Mouse (Mus musculus): Measurements from ENCODE around the gene Sp110.
"Not testable (repeated sequence)": the region's sequence is repeated elsewhere in the genome, so short reads cannot be mapped to it uniquely, and the experiment has no call there.

The Sp110 gene

DNA sequence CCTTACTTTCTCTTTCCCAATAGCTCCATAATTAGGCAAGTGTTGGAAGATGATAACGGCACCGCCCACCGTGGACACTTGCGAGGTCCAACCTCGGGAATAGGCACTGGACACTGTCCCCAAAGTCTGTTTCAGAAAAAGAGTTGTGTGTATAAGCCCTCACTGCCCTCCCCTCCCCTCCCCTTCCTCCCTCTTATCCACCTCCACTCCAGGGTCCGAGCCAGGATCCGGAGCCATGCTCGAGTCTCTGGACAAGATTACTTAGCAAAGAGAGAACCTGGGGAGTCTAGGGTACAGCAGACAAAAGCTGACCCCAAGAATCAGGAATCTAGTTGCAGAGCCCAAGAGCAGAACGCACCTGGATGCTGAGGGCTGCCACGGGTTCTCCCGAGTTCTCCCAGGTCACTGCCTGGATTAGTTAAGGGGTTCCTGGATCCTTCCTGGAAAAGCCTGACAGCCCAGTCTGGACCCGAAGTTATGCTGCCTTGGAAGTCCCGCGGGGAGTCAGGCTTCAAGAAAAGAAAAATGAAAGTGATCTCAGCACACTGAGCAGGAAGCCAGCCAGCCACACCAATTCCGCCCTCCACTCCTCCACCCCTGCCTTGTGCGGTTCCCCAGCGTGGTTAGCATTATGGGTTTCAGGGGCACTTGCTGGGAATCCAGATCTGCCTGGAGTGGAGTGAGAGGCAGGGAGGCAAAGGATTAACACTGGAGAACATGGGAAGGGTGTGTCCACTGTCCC, at the start of gene Sp110:
Sp110 (minus strand) TSS at position 547 of the 742 bp plus-strand sequence.
- in situ Hi-C loops (cut with MboI): not testable (repeated sequence)

DNA sequence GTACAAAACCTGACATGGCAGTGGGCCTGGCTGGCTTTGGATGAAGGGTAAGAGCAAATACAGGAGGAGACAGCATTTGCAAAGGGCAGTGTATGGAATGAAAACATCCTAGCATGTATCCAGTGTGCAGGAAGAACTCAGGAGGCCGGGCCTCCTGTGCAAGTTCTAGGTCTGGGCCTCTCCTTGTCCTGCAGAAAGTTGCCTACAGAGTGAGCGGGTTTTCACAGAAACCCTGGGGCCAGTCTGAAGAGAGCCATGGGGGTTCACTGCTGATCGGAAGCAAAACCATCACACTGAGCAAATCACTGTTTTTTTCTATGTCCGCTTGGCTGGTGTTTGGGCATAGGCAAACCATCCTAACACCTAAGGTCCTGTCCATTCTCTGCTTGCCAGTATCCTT, 39.5 kb upstream of the Sp110 start:
- in situ Hi-C loops (cut with MboI): not testable (repeated sequence)

DNA sequence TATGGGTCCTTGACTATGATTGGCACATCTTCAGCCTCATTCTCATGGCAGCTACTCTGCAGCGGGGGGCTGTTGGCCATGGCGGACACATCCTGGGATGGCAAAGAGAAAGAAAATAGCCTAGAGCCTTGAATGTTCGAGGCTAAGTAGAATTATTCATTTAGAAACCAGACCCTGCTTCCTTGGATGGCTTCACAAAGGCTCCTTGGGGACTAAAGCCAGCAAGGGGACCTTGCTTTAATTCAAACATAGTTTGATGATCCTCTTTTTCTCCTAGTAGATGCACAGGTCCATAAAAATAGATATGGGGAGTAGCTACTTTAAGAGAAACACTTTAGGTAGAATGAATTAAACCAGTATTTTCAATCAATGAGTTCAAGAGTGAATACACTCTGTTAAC, 38.3 kb upstream of the Sp110 start:
- in situ Hi-C loops (cut with MboI): not testable (repeated sequence)

DNA sequence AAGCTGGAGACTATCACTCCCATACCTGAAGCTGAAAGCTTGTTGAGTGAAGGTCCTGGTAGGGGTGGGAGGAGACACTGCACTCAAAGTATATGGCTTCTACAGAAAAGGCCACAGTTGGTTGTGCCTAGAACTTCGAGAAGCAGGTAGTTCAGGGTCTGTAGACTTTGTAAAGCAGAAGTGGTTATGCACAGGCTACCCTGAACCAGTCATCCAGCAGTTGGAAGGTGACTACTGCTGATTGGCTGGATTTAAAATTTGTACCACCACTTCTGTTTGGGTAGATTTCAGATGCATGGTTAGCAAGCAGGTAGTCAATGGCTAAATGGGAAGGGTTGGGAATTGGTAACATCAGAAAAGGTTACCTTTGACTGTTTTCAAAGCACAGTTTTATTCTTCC, 20.1 kb upstream of the Sp110 start:
- in situ Hi-C loops (cut with MboI): not testable (repeated sequence)

DNA sequence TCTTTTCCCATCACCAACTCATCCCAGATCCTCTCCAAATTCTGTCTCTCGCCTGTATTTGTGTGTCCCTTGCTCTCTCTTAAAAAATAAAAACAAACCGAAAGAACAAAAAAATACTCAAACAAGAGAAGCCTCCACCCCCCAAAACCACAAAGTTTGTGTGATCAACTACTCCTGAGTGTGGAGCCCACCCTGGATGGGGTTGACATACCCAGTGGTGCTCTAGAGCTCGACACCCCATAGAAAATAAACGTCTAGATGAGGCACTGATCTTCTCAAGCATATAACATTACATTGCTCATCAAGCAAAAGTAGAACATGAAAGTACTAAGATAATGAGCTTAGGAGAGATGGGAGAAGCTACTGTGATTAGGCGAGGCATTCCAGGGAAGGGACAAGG, 18.5 kb upstream of the Sp110 start:
- in situ Hi-C loops (cut with MboI): not testable (repeated sequence)

DNA sequence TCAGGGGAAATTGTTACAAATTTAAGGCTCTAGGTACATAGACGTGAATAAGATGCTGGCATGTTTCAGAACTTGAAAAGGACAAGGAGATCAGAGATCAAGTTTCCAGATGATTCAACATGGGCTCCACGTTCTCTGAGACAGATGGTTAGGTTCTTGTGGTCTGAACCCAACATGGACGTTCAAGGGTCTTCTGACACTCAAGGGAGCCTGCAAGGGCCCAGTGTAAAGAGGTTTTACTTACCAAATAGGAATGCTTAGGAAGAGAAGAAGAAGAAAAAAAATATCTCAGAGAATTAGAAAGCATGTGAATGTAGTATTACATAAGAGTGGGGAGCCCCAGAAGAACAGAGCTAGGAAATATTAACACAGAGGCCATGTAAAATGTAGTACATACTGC, 17.2 kb upstream of the Sp110 start:
- in situ Hi-C loops (cut with MboI): not testable (repeated sequence)

DNA sequence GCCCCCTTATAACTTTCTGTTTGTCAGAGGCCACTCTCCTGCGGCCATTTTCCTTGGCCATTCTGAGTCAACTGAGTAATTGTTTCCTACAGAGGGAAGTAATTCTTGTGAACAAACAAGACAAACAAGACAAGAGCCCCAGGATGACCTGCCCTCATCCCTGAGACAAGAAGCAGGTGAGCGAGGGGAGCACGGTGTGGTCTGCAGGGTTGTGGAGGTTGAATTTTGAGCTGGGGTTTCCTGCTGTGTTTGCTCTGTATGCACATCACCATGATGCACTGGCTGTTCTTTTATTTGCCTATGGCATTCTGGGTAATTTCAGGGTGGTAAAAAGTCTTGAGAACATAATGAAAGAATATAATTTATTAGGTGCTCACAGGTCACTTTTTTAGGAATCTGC, 16.5 kb upstream of the Sp110 start:
- in situ Hi-C loops (cut with MboI): not testable (repeated sequence)

DNA sequence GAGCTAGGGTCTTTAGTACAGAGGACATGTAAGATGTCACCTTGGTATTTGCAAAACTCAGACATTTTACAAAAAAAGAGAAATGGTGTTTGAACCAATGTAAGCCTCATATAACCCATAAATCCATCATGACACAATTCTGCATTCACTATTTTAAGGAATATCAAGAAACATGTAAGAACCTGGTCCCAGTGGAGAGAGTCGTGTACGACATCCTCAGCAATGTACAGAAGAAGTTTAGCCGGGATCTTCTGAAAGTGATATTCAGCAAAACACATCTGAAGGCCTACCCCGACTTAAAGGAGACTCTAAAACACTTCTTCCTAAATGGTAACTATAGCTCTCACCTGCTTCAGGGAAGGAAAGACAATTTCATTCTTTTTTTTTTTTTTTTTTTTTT, 12.0 kb upstream of the Sp110 start:
- in situ Hi-C loops (cut with MboI): not testable (repeated sequence)

DNA sequence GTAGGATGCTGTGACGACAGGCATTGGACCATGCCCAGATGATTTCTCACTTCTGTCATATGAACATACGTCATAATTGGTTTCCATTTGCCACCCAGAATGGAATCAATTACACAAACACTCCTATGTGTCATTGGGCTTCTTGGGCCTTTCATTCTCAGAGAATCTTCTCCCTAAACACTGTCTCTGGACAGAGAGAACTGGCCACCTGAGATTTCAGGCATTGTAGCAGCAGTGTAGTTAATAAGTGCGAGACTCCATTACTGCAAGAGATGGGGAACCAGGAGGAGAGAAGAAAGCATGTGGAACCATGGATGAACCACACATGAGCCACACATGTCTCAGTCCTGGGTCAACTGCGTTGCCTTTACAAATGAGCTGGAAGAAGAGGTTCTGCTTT, 9.7 kb upstream of the Sp110 start:
- in situ Hi-C loops (cut with MboI): not testable (repeated sequence)

DNA sequence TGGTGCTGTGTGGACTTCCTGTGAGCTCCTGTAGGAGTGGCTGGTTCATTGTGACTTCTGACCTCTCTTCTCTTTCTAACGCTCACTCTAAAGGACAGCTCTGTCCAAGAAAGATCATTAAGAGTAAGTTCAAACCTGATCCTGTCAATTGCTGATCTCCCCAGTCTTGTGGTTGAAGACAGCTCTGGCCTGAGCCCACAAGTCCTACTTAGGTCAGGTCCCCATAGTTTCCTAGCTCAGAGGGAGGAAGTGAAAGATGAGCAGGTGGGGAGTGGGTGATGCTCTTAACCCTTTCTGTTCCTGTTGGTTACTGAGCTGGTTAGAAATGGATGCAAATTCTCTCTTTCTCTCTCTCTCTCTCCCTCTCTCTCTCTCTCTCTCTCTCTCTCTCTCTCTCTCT, 5.7 kb upstream of the Sp110 start:
- in situ Hi-C loops (cut with MboI): not testable (repeated sequence)

DNA sequence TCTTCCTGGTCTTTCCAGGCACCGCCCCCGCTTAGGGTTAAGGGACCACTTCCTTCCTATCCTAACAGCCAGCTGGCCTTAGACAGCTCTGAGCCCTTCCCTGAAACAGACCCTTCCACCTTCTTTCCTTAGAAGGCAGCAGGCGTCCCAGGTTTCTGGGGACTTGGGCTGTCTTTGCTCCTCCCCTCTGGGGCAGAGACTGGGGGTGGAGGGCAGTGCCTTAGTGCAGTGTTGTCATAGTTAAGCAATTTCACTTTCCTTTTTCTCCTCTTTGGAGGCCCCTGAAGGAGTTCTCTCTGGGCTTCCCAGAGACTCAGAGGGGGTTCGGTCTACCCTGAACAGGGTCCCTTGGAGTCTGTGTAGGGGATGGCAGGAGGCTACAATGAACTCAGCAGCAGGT, 2.2 kb upstream of the Sp110 start:
- in situ Hi-C loops (cut with MboI): not testable (repeated sequence)

DNA sequence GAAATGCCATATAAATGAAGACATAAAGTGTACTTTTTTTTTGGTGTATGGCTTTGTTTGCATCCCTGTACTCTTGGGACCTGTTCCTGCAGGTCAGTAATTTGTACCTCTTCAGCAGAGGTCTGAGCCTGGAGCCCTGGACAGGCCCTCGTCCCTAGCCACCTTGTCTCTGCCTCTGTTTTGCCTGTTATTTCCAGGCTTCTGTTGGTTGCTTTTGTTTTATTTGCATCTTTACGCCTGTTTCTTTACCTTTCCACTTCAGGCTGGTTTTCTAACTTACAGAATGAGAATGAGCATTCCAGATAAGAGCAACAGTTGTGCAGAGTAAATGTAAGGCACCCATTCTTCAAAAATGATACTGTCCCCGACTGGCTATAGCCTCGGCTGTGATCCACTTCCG, 1.5 kb upstream of the Sp110 start, which contains the start of gene Sp140:
Sp140 (plus strand) TSS at position 301 of the 400 bp plus-strand sequence.
- in situ Hi-C loops (cut with MboI): not testable (repeated sequence)

DNA sequence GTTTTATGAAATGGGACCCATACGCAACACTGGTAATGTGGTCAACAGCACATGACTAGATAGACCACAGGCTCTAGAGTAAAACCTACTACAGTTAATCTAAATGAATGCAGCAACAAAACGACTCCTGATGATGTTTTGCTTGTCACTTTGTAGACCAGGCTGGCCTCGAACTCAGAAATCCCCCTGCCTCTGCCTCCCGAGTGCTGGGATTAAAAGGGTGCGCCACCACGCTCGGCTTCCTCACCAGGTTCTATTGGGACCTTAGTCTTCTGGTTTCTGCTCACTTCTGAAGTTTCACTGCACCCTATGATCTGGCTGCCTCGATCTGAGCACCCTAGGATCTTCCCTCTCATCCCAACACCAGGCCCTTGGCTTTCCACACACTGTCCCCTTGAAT, 6.1 kb downstream of the Sp110 start:
- in situ Hi-C loops (cut with MboI): not testable (repeated sequence)

DNA sequence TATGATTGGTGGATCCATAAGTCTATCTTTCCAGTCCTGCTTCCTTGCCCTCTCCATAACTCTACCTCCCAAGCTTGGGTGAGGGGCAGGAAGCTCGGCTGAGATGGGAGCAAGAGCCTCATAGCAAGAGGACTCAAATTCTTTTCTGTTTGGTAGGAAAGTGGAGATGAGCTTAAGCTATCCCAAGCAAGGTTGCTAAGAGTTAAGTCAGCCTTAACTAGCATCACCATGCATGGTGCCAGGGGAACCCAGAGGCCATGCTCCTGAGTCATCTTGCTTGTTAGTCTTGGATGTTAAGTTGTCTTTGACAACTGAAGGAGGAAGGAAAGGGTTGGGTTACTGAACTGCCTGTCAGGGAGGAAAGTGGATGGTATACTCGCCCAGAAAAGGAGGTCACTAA, 9.9 kb downstream of the Sp110 start:
- in situ Hi-C loops (cut with MboI): not testable (repeated sequence)

DNA sequence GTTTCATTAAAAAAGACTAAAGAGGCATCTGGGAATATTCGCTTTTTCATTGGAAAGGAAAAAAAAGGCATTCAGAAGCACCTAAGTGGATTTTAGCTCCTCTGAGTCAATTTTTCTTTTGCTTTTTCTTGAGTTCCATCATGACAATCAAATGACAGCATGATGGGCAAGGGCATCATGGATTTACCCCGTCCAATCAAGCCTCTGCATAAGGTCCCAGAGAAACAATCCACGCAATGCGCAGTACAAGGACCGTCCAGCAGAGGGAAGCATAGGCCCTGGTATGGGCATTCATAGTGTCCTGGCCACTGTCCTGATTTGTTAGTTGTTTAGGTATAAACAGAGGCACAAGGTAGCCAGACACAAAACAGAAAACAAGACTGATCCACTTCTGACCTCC, 17.1 kb downstream of the Sp110 start:
- in situ Hi-C loops (cut with MboI): not testable (repeated sequence)

DNA sequence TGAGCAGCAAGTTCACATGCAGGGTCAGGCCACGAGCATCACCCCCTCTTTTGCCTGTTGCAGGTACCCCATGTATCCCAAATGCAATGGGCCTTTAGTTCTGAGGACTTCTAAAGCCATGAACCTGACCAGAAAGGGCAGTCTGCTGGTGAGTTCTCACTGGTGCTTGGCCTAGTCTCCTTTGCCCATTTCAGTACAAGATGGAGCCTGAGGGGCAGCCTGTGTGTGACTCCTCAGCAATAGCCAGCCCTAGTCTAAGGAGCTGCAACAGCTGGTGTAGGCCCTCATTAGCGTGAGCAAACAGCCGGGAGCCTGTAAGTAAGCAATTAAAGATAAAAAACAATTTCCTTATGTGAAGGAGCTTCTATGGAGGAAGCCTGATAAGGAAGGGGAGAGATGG, 18.0 kb downstream of the Sp110 start:
- in situ Hi-C loops (cut with MboI): not testable (repeated sequence)

DNA sequence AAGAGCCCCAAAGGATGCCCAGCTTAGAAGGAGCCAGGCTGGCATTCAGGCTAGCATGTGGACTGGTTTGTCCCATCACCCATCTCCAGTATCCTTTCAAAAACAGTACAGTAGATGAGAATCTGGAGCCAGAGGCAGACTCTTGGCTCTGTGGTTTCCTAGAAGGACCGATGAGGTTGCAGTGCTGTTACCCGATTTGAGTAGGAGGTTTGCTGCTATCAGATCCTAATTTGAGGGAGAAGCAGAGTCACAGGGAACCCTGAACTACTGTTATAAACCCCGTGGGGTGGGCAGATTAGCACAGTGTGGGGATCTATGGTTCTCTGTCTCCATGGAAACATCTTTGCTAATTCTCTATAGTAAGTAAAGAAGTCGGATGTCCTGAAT, 18.5 kb downstream of the Sp110 start:
- in situ Hi-C loops (cut with MboI): not testable (repeated sequence)

DNA sequence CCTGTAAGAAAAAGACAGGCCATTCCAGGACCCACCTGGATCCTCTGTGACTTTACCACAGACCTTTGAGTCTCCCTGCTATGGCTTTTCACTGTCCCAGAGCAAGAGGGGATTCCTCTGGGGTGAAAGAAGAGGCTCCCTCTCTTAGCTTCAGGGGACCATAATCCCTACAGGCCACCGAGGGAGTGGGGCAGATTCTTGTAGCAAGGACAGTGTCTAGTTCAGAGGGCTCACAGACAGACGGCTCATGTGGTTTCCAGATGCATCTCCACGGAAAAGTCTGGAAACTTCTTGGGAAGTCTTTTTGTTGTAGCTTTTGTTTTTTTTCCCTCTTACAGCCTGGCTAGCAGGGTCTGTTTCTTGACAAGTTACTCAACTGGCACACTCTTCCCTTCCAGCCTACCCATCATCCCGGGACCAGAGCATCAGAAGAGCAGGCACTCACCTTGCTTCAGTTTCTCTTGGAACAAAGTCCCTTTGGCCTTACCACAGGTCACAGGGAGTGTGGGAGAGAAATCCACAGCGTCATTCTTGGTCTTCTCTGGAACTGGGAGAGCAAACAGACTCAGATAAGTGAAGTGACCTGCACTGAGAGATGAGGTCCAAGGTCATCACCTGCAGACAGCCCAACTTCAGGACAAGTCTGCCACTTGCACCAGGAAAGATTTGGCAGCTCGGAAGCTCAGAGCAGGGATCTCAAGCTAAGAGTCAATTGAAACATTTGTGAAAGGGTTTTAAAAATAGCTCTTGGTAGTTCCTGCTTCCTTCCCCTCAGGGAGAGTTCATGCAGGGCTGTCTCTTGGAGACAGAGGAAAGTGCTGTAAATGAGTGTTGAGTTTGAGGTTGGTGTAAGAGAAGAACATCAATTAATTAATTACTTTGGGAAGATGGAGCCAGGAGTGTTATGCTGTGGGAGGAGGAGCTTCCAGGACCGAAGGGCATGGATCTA, 19.1 kb downstream of the Sp110 start:
- in situ Hi-C loops (cut with MboI): not testable (repeated sequence)

DNA sequence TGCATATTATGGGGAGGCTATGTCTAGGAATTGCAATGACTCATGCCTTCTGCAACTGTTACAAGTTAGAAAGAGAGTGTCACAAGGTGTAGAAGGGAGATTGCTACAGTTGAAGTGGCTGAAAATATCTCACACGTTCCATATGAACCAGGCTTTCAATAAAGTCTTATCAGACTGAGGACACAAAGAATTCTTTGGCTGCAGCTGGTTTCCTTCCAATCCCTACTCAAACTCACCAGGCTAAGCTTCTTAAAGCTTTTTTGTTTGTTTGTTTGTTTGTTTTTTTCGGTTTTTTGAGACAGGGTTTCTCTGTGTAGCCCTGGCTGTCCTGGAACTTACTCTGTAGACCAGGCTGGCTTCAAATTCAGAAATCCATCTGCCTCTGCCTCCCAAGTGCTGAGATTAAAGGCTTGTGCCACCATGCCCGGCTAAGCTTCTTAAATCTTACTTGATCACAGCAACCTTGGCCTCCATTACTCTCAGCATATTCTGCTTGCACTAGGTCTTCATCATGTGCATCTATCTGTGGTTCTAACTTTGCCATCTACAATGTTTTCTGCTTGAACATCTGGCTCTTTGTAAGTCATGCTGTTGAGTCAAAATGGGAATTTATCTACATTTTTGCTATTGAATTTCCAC, 20.1 kb downstream of the Sp110 start:
- in situ Hi-C loops (cut with MboI): not testable (repeated sequence)

DNA sequence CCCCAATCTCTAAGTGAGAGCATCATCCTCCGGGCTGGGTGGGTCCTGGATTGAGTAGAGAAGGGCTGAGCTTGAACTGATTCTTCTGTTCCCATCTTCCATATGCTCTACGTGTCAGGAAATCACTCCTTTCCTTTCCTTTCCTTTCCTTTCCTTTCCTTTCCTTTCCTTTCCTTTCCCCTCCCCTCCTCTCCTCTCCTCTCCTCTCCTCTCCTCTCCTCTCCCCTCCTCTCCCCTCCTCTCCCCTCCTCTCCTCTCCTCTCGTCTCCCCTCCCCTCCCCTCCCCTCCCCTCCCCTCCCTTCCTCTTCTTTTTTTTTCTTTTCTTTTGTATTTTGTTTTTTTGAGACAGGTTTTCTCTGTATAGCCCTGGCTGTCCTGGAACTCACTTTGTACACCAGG, 23.2 kb downstream of the Sp110 start, which contains the start of gene G530012D18Rik:
G530012D18Rik (plus strand) TSS at position 301 of the 400 bp plus-strand sequence.
- in situ Hi-C loops (cut with MboI): not testable (repeated sequence)

DNA sequence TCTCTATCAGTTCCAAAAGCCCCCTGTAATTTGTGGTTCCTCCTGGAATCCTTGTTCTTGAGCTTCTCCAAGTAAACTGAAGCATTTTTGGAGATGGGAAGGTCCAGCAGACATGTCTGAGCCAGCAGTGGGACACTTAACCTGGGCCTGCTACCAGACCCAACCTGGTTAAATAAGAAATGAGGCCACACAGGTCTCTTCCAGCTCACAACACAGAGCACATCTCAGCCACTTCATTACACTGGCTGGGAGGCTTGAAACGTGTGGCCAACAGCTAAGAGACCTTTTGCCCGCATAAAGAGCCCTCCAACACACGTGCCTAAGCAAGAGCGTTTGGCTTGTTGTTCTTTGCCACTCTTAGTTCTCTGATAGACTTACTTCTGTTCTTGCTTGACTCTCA, 25.1 kb downstream of the Sp110 start:
- in situ Hi-C loops (cut with MboI): not testable (repeated sequence)

DNA sequence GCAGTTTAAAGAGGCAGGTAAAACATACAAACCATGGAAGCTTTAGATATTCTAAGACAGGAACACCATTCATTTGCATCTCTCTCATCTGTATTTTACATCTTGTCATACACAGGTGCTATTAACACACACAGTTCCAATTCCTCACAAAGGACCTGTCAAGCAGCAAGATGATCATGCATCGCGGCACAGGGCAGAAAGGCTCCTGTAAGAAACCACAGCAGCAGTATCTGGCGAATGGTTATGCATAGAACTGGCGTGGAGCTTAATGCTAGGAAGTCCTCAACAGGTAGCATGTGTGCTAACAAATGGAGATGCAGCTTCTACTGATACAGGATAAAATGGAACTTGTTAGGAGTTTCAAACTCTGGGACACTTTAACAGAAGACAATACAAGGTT, 43.4 kb downstream of the Sp110 start:
- in situ Hi-C loops (cut with MboI): not testable (repeated sequence)

Measured in mature B cell (primary cell).